Mouse (Mus musculus) hindbrain, embryonic 12.5 days (tissue): ENCODE results near the gene Adm. TPM values are rescaled to one million over a fixed set of nuclear protein-coding genes. Genes with fewer than 3 reads are reported as not detected.
"Not testable (repeated sequence)": the region's sequence is repeated elsewhere in the genome, so short reads cannot be mapped to it uniquely, and the experiment has no call there.

Experiments
- ATAC-seq: fragments of 200-750 bp; cut with Nextera tagmentation; 2 replicates; pipeline ENCODE4 v1.8.0; 2017; ENCODE audit warnings: moderate TSS enrichment; ENCODE audit not compliant: low FRiP score
- H3K27ac ChIP-seq: fragments of 300-500 bp; sonication (generic); 2 replicates; pipeline ENCODE4 v1.5.1; 2016; ENCODE audit warnings: mild to moderate bottlenecking
- H3K27me3 ChIP-seq: fragments of 300-500 bp; sonication (generic); 2 replicates; pipeline ENCODE4 v1.6.1; 2016; ENCODE audit warnings: mild to moderate bottlenecking
- H3K36me3 ChIP-seq: fragments of 300-500 bp; sonication (generic); 2 replicates; pipeline ENCODE4 v1.6.1; 2016; ENCODE audit warnings: mild to moderate bottlenecking
- H3K4me1 ChIP-seq: fragments of 300-500 bp; sonication (generic); 2 replicates; pipeline ENCODE4 v1.6.1; 2016
- H3K4me2 ChIP-seq: fragments of 300-500 bp; sonication (generic); replicated peaks from 2 replicates; pipeline ENCODE4 v1.6.1; 2016; ENCODE audit warnings: mild to moderate bottlenecking
- H3K4me3 ChIP-seq: fragments of 300-500 bp; sonication (generic); 2 replicates; pipeline ENCODE4 v1.5.1; 2016; ENCODE audit warnings: mild to moderate bottlenecking
- H3K9ac ChIP-seq: fragments of 300-500 bp; sonication (generic); 2 replicates; pipeline ENCODE4 v1.6.1; 2016; ENCODE audit warnings: mild to moderate bottlenecking, moderate library complexity
- H3K9me3 ChIP-seq: fragments of 300-500 bp; sonication (generic); replicated peaks from 2 replicates; pipeline ENCODE4 v1.6.1; 2016; ENCODE audit warnings: mild to moderate bottlenecking
- WGBS: fragments of 180-500 bp; shearing (Covaris S2); methylation state at CpG from one replicate; pipeline ENCODE4 v1.1.7; 2016; 5-methylcytosine and 5-hydroxymethylcytosine counted together
- polyA plus RNA-seq: library from polyadenylated mRNA; unstranded; fragments of >200 nt; fragmentation: Nextera tagmentation; extraction: Ambion mirVana; gene quantifications from 2 replicates; pipeline ENCODE4 v1.2.1, GENCODE M21; 2016

Gene Adm
- polyA plus RNA-seq, 1 experiment from 2014 or later, result 4.2 TPM

DNA sequence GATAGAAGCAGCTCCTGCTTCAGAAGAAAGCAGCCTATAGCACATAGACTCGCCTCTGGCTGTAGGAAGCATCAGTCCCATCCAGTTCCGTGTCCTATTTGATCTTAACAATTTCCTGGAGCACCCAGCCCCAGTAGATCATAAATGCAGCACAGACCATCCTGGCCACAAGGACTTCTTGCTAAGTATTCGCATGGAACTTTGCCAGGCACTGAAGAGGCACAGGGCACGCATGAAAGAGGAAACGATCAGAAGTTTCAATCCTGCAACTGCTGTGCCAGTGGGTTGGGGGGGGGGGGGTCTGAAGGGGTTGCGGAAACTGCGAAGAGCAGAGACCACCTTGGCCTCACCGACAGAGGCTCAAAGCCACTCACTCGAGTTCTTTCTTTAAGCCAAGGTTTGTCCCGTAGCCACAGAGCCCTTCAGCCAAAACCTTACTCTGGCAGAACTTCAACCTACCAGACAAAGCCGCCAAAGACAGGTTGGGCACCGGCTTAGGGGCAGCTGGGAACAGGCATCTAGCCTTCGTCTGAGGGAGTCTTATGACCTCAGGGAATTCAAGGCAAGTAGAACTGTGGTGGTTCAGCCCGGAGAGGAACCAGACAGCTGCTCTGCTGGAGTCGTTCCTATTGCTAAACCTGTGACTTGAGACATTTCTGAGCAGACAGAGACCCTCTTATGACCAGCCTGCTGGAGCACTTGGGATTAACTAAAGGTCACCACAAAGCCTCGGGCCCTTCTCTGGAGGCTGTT is 3.9 kb downstream of the Adm start:
- no peak overlapping the region for H3K9ac ChIP-seq
- no peaks in the 10 kb centered on the region for H3K36me3 ChIP-seq
- H3K4me2 ChIP-seq, result no peak overlapping the region
- 78% methylated on average over 16 of the region's 16 CpGs for WGBS
- no peak for ATAC-seq
- H3K4me1 ChIP-seq, result peaks cover 37% of the 10 kb centered on the region
- H3K27ac ChIP-seq, result no peak overlapping the region
- H3K4me3 ChIP-seq, result no peak overlapping the region
- H3K9me3 ChIP-seq, result no peaks in the 10 kb centered on the region
- peaks cover 60% of the 10 kb centered on the region for H3K27me3 ChIP-seq

- ATAC-seq, result no peak
- peaks cover 11% of the 10 kb centered on the region for H3K4me1 ChIP-seq
- H3K27ac ChIP-seq, result no peak overlapping the region
- WGBS, result 78% methylated on average over 3 of the region's 3 CpGs
- H3K36me3 ChIP-seq, result no peaks in the 10 kb centered on the region
- no peak overlapping the region for H3K9ac ChIP-seq
- no peak overlapping the region for H3K4me3 ChIP-seq
- peaks cover 17% of the 10 kb centered on the region for H3K27me3 ChIP-seq
- H3K9me3 ChIP-seq, result no peaks in the 10 kb centered on the region
- no peak overlapping the region for H3K4me2 ChIP-seq
Measured at GRCm38 (mm10) chr7:110635929-110636328, 8.5 kb downstream of the Adm start.

DNA sequence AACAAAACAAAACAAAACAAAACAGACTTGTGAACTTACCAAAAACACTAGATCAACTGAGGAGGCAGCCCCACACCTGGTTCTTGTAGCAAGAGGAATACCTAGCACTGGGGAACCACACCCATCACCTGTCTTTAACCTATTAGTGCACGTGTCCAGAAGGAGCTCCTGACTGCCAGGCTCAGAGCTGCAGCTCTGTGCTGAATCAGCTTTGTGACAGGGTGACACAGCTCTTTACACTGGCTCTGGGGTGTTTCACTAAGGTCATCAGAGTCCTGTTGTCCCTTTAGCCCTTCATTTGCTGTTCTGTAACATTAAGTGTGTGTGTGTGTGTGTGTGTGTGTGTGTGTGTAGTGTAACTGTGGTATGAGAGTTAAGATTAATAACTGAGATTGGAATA is 9.1 kb downstream of the Adm start:
- H3K36me3 ChIP-seq, result no peaks in the 10 kb centered on the region
- WGBS, result 66% methylated on average over 1 of the region's 1 CpGs
- no peak for ATAC-seq

GRCm38 (mm10) chr7:110638305-110639110 is 11.0 kb downstream of the Adm start:
- ATAC-seq, result peak; percentile 58; the same call in 1 of the 2 replicates
- H3K4me3 ChIP-seq, result no peak overlapping the region
- peaks cover 11% of the 10 kb centered on the region for H3K4me1 ChIP-seq
- H3K4me2 ChIP-seq, result no peak overlapping the region
- H3K9me3 ChIP-seq, result no peaks in the 10 kb centered on the region
- H3K36me3 ChIP-seq, result no peaks in the 10 kb centered on the region
- H3K9ac ChIP-seq, result no peak overlapping the region
- H3K27me3 ChIP-seq, result no peaks in the 10 kb centered on the region
- 39% methylated on average over 17 of the region's 17 CpGs for WGBS
- no peak overlapping the region for H3K27ac ChIP-seq

More for the DNA sequence above, 9.1 kb downstream of the Adm start:
- no peak overlapping the region for H3K27ac ChIP-seq
- no peaks in the 10 kb centered on the region for H3K9me3 ChIP-seq
- no peak overlapping the region for H3K4me3 ChIP-seq
- H3K4me2 ChIP-seq, result no peak overlapping the region
- H3K9ac ChIP-seq, result no peak overlapping the region
- H3K27me3 ChIP-seq, result peaks cover 10% of the 10 kb centered on the region
- peaks cover 11% of the 10 kb centered on the region for H3K4me1 ChIP-seq

- peaks cover 11% of the 10 kb centered on the region for H3K4me1 ChIP-seq
- no peak overlapping the region for H3K9ac ChIP-seq
- no peak overlapping the region for H3K4me2 ChIP-seq
- no peaks in the 10 kb centered on the region for H3K27me3 ChIP-seq
- ATAC-seq, result no peak
- no peaks in the 10 kb centered on the region for H3K36me3 ChIP-seq
- H3K27ac ChIP-seq, result no peak overlapping the region
- 78% methylated on average over 11 of the region's 11 CpGs for WGBS
- H3K4me3 ChIP-seq, result no peak overlapping the region
- H3K9me3 ChIP-seq, result no peaks in the 10 kb centered on the region
Measured at GRCm38 (mm10) chr7:110639291-110639915, 11.9 kb downstream of the Adm start.

GRCm38 (mm10) chr7:110639958-110640357 is 12.5 kb downstream of the Adm start:
- WGBS, result 94% methylated on average over 3 of the region's 3 CpGs
- peaks cover 11% of the 10 kb centered on the region for H3K4me1 ChIP-seq
- not testable (repeated sequence) for H3K4me3 ChIP-seq, H3K9ac ChIP-seq, ATAC-seq, H3K4me2 ChIP-seq, H3K27ac ChIP-seq, H3K27me3 ChIP-seq, H3K36me3 ChIP-seq, H3K9me3 ChIP-seq

DNA sequence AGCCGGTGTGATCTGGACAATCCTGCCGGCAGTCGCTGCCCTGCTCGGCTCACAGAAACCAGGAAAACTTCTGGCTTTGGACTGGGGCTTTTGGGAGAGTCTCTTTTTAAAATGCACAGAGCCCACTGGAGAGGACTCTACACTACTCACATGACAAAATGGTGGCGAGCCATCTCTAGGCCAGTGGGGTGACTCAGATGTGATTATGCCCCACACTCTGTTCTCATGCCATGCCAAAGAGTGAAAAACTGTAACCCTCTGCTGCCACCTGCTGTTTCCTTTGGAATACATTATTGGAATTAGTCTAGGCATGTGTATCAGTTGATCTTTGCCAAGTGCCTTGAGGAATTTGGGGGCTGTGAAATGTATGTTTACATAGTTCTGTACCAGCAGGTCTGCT is 17.9 kb downstream of the Adm start:
- no peak overlapping the region for H3K9ac ChIP-seq
- H3K27me3 ChIP-seq, result no peaks in the 10 kb centered on the region
- whole genome bisulfite sequencing, result 75% methylated on average over 5 of the region's 5 CpGs
- no peak overlapping the region for H3K27ac ChIP-seq
- H3K4me1 ChIP-seq, result no peaks in the 10 kb centered on the region
- H3K9me3 ChIP-seq, result peaks cover 4% of the 10 kb centered on the region; the same call in 1 of the 2 replicates
- no peaks in the 10 kb centered on the region for H3K36me3 ChIP-seq
- ATAC-seq, result no peak
- no peak overlapping the region for H3K4me3 ChIP-seq
- H3K4me2 ChIP-seq, result no peak overlapping the region

GRCm38 (mm10) chr7:110645859-110646258 is 18.4 kb downstream of the Adm start:
- Histone ChIP-seq H3K4me3 (no peak overlapping the region), H3K27me3 (no peaks in the 10 kb centered on the region), H3K36me3 (no peaks in the 10 kb centered on the region), H3K9ac (no peak overlapping the region), H3K27ac (no peak overlapping the region), H3K4me2 (no peak overlapping the region), H3K9me3 (peaks cover 4% of the 10 kb centered on the region; the same call in 1 of the 2 replicates), H3K4me1 (no peaks in the 10 kb centered on the region)
- no peak for ATAC-seq
- whole genome bisulfite sequencing, result 92% methylated on average over 6 of the region's 6 CpGs

- no peak overlapping the region for H3K9ac ChIP-seq
- WGBS, result 89% methylated on average over 8 of the region's 8 CpGs
- H3K27me3 ChIP-seq, result no peaks in the 10 kb centered on the region
- ATAC-seq, result no peak
- peaks cover 4% of the 10 kb centered on the region; the same call in 1 of the 2 replicates for H3K9me3 ChIP-seq
- H3K27ac ChIP-seq, result no peak overlapping the region
- H3K36me3 ChIP-seq, result no peaks in the 10 kb centered on the region
- no peaks in the 10 kb centered on the region for H3K4me1 ChIP-seq
- H3K4me2 ChIP-seq, result no peak overlapping the region
- no peak overlapping the region for H3K4me3 ChIP-seq
Measured at GRCm38 (mm10) chr7:110646611-110647407, 19.3 kb downstream of the Adm start.

- H3K4me1 ChIP-seq, result no peaks in the 10 kb centered on the region
- 82% methylated on average over 15 of the region's 15 CpGs for WGBS
- H3K27me3 ChIP-seq, result no peaks in the 10 kb centered on the region
Measured at GRCm38 (mm10) chr7:110647559-110648454, 20.3 kb downstream of the Adm start.

GRCm38 (mm10) chr7:110648455-110649085 is 21.1 kb downstream of the Adm start:
- Histone ChIP-seq H3K4me3 (no peak overlapping the region), H3K36me3 (no peaks in the 10 kb centered on the region), H3K27ac (no peak overlapping the region), H3K9me3 (peaks cover 4% of the 10 kb centered on the region; the same call in 1 of the 2 replicates), H3K27me3 (no peaks in the 10 kb centered on the region), H3K4me1 (no peaks in the 10 kb centered on the region), H3K4me2 (no peak overlapping the region), H3K9ac (no peak overlapping the region)
- ATAC-seq, result no peak
- WGBS, result 84% methylated on average over 13 of the region's 13 CpGs

More at GRCm38 (mm10) chr7:110647559-110648454, 20.3 kb downstream of the Adm start:
- H3K36me3 ChIP-seq, result no peaks in the 10 kb centered on the region
- no peak overlapping the region for H3K9ac ChIP-seq
- no peak overlapping the region for H3K4me2 ChIP-seq
- H3K27ac ChIP-seq, result no peak overlapping the region
- no peak for ATAC-seq
- H3K4me3 ChIP-seq, result no peak overlapping the region
- peaks cover 4% of the 10 kb centered on the region; the same call in 1 of the 2 replicates for H3K9me3 ChIP-seq
